Mouse (Mus musculus) stomach, postnatal 0 days (tissue): ENCODE results near the gene Vwf. TPM values are rescaled to one million over a fixed set of nuclear protein-coding genes. Genes with fewer than 3 reads are reported as not detected.

ENCODE experiments used
- ATAC-seq: fragments of 200-750 bp; cut with Nextera tagmentation; 2 replicates; pipeline ENCODE4 v1.8.0; 2017; ENCODE audit not compliant: low FRiP score, low TSS enrichment
- DNase-seq: peaks from one replicate; pipeline ENCODE4 v3.0.0-alpha.2; 2016; ENCODE audit warnings: low spot score
- H3K27ac ChIP-seq: fragments of 300-500 bp; sonication (generic); replicated peaks from 2 replicates; pipeline ENCODE4 v1.5.1; 2014; ENCODE audit warnings: mild to moderate bottlenecking, control low read depth
- H3K27me3 ChIP-seq: fragments of 300-500 bp; sonication (generic); 2 replicates; pipeline ENCODE4 v1.6.1; 2014; ENCODE audit warnings: low read length; ENCODE audit not compliant: control insufficient read depth, insufficient read depth
- H3K36me3 ChIP-seq: fragments of 300-500 bp; sonication (generic); 2 replicates; pipeline ENCODE4 v1.6.1; 2014; ENCODE audit warnings: low read length, mixed read lengths; ENCODE audit not compliant: control insufficient read depth, insufficient read depth
- H3K4me1 ChIP-seq: fragments of 300-500 bp; sonication (generic); replicated peaks from 2 replicates; pipeline ENCODE4 v1.6.1; 2014; ENCODE audit warnings: antibody characterized with exemption; ENCODE audit not compliant: control insufficient read depth, insufficient read depth
- H3K4me2 ChIP-seq: fragments of 300-500 bp; sonication (generic); replicated peaks from 2 replicates; pipeline ENCODE4 v1.6.1; 2014; ENCODE audit warnings: low read depth, mild to moderate bottlenecking, control low read depth, moderate library complexity
- H3K4me3 ChIP-seq: fragments of 300-500 bp; sonication (generic); 2 replicates; pipeline ENCODE4 v1.5.1; 2014; ENCODE audit warnings: low read depth, low read length, control low read depth
- H3K9ac ChIP-seq: fragments of 300-500 bp; sonication (generic); 2 replicates; pipeline ENCODE4 v1.6.1; 2014; ENCODE audit warnings: mild to moderate bottlenecking, low read length, control low read depth, mixed read lengths
- H3K9me3 ChIP-seq: fragments of 300-500 bp; sonication (generic); 2 replicates; pipeline ENCODE4 v1.6.1; 2016; ENCODE audit warnings: low read length; ENCODE audit not compliant: control insufficient read depth
- CTCF ChIP-seq: IDR thresholded peaks from 2 replicates; pipeline ENCODE4 v1.5.1; 2016; ENCODE audit warnings: antibody characterized with exemption, low read depth, mild to moderate bottlenecking, moderate library complexity
- EP300 ChIP-seq: optimal IDR thresholded peaks from 2 replicates; pipeline ENCODE3; 2016; ENCODE audit warnings: antibody characterized with exemption
- WGBS: fragments of 180-500 bp; shearing (Covaris S2); extraction: QIAGEN DNeasy Blood & Tissue Kit; methylation state at CpG from one replicate; pipeline ENCODE4 v1.1.7; 2014; 5-methylcytosine and 5-hydroxymethylcytosine counted together
- polyA plus RNA-seq: library from polyadenylated mRNA; unstranded; fragments of >200 nt; fragmentation: Nextera tagmentation; extraction: Ambion mirVana; gene quantifications from 2 replicates; pipeline ENCODE4 v1.2.1, GENCODE M21; 2015

Gene Vwf
- 7.8 and 9.5 TPM in 2 replicates for polyA plus RNA-seq

DNA sequence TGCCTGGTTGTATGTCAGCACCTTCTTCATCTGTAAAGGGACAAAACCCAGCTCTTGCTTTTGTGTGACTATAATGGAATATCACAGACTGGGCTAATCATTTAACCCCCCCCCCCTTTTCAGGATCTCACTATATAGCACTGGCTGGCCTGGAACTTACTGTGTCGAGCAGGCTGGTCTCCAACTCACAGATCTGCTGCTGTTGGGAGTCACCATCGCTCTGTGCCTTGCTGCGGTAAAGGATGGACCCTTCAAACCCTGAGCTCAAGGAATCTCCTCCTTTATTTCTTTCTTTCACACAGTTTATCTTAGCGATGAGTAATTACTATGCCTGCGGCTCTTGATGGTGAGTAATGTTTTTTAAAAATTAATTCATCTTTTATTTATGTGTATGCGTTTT lies at the start of gene Vwf:
Gene Vwf, plus strand, starts transcription at position 301 of the 400 bp plus-strand sequence.
- TF ChIP-seq EP300 (no peak), CTCF (no peak)
- ATAC-seq = no peak
- no peaks in the 10 kb centered on the region for H3K27me3 ChIP-seq
- H3K9ac ChIP-seq = no peak within 1 kb of the TSS
- no peaks in the 10 kb centered on the region for H3K9me3 ChIP-seq
- DNase-seq = no peak
- H3K4me2 ChIP-seq = no peak within 1 kb of the TSS
- H3K27ac ChIP-seq = no peak within 1 kb of the TSS
- 71% methylated on average over 6 of the region's 6 CpGs for WGBS
- no peak within 1 kb of the TSS for H3K4me3 ChIP-seq
- H3K36me3 ChIP-seq = no peaks in the 10 kb centered on the region
- no peaks in the 10 kb centered on the region for H3K4me1 ChIP-seq

DNA sequence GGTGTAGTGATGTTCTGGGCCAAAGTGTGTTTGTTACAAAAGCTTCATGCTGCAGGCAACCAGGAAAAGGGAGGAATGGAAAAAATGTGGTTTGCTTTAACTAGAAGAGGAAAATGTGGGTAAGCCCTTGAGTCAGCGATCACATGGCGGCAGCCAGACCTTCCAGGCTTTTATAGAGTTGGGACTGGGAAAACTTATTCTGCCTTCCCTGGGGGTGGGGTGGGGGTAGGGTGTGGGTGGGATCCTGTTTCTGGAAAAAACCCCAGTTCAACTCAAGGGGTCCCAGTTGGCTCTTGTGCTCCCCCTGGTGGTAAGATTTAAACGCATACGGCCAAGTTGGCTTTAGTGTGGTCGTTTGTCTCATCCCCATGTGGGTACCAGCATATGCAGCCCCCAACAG lies 48.5 kb upstream of the Vwf start:
- no peak overlapping the region for H3K27ac ChIP-seq
- ATAC-seq (no peak), DNase-seq (peak; percentile 41)
- no peak overlapping the region for H3K9ac ChIP-seq
- no peaks in the 10 kb centered on the region for H3K36me3 ChIP-seq
- 0 out of 2 replicates have a peak, but pooled peaks cover 2% of the 10 kb centered on the region for H3K4me1 ChIP-seq
- no peaks in the 10 kb centered on the region for H3K9me3 ChIP-seq
- 35% methylated on average over 5 of the region's 5 CpGs for WGBS
- H3K27me3 ChIP-seq = no peaks in the 10 kb centered on the region
- TF ChIP-seq CTCF (peak; percentile 74), EP300 (no peak)
- H3K4me3 ChIP-seq = no peak overlapping the region
- no peak overlapping the region for H3K4me2 ChIP-seq

DNA sequence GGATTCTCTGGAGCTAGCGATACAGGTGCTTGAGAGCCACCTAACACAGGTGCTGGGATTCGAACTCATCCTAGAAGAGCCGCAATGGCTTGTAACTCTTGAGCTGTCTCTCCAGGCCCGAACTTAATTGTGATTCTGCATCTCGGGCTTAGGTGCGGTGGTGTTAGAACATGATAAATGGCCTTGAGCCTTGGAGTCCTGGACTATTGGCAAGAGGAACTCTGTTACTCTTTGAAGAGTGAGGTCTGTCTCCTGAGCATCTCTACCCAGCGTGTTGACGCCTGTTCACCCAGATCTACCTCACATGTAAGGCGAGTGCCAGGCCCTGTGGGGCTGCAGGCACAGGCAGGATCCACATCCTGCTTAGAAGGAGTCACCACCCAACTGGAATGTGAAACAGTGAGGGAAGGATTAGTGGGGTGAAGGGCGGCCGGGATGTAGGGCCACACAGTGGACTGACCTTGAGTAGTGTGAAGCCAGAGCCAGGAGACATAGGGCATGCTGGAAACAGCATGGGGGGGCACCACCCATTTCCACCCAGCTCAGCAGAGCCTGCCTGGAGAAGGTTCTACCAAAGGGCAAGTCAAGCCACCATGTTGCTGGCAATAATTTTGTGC lies 43.3 kb upstream of the Vwf start:
- ATAC-seq = peak; percentile 38; the same call in 1 of the 2 replicates
- TF ChIP-seq CTCF (no peak), EP300 (peak; percentile 68)

DNA sequence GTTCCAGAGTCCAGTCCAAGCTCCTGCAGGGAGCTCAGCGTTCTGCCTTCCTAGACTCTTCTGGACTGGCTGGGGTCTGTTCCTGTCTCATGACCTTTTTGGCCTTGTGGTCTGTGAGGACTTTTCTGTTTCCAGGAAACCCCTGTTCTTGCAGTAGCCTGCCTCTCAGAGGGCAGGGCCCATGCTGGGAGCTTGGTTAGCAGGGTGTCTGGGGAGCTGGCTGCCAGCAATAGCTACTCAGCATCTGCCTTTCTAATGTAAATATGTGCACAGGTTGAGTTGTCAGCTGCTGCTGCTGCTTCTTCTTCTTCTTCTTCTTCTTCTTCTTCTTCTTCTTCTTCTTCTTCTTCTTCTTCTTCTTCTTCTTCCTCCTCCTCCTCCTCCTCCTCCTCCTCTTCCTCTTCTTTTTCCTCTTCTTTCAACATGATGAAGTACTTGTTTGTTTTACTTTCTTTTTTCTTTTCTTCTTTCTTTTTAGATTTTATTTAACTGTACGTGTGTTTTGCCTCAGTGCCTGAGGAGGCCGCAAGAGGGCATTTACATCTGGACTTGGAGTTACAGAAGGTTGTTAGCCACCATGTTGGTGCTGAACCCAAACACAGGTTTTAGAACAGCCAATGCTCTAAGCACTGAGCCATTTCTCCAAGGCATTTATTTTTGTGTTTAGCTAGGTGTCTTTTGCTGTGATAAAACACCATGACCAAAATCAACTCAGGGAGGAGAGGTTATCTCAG lies 41.8 kb upstream of the Vwf start:
- Histone ChIP-seq H3K27ac (no peak overlapping the region), H3K4me1 (no peaks in the 10 kb centered on the region), H3K9ac (no peak overlapping the region), H3K27me3 (no peaks in the 10 kb centered on the region), H3K4me3 (no peak overlapping the region), H3K4me2 (no peak overlapping the region), H3K36me3 (no peaks in the 10 kb centered on the region), H3K9me3 (no peaks in the 10 kb centered on the region)
- TF ChIP-seq CTCF (peak; percentile 14; the same call in 1 of the 2 replicates), EP300 (no peak)
- DNase-seq (no peak), ATAC-seq (no peak)
- 48% methylated on average over 3 of the region's 3 CpGs for WGBS

More for the DNA sequence above, 43.3 kb upstream of the Vwf start:
- Histone ChIP-seq H3K36me3 (no peaks in the 10 kb centered on the region), H3K9me3 (no peaks in the 10 kb centered on the region), H3K4me1 (no peaks in the 10 kb centered on the region), H3K9ac (no peak overlapping the region), H3K4me2 (no peak overlapping the region), H3K4me3 (no peak overlapping the region), H3K27me3 (no peaks in the 10 kb centered on the region), H3K27ac (peak overlapping the region; percentile 20; the same call in 1 of the 2 replicates)
- WGBS = 75% methylated on average over 11 of the region's 11 CpGs
- no peak for DNase-seq

DNA sequence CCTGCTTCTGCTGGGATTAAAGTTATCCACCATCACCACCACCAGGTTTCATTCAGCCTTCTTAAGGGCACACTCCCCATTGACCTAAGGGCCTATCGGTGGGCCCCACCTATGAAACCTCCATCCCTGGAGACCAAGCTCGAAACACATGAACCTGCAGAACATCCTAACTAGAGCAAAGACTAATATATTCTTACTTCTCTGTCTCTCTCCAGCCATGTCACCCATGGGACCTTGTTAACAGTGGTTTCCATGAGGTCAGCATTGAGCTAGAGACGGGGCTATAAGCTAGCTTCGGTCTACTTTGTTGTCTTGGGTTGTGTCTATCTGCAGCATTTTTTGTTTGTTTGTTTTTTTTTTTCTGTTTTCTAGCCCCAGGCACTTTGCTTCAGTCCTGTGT lies 40.1 kb upstream of the Vwf start:
- DNase-seq (no peak), ATAC-seq (no peak)
- no peaks in the 10 kb centered on the region for H3K9me3 ChIP-seq
- H3K27me3 ChIP-seq = no peaks in the 10 kb centered on the region
- H3K4me1 ChIP-seq = no peaks in the 10 kb centered on the region
- H3K36me3 ChIP-seq = no peaks in the 10 kb centered on the region
- H3K4me3 ChIP-seq = no peak overlapping the region
- H3K27ac ChIP-seq = no peak overlapping the region
- TF ChIP-seq EP300 (no peak), CTCF (no peak)
- no peak overlapping the region for H3K9ac ChIP-seq
- no peak overlapping the region for H3K4me2 ChIP-seq
- 94% methylated on average over 4 of the region's 4 CpGs for WGBS

DNA sequence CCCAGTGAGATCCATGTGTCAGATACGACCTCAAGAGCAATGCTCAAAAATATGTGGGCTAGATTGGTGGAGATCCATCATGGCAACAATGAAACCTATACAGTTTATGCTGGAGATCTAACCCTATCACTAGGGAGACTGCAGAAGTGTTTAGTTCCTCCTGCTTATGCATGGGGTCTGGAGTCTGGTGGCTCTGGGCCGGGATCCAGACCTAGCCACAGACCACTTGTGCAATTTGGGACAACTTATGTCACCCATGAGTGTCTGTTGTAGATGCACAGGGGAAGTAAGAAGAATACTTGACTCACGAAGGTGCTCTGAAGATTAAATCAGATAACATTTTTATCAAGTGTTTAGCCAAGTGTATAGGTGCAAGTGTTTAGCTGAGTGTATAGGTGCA lies 36.8 kb upstream of the Vwf start:
- Histone ChIP-seq H3K27ac (no peak overlapping the region), H3K36me3 (no peaks in the 10 kb centered on the region), H3K4me3 (no peak overlapping the region), H3K9ac (no peak overlapping the region), H3K9me3 (no peaks in the 10 kb centered on the region), H3K4me1 (no peaks in the 10 kb centered on the region), H3K4me2 (no peak overlapping the region), H3K27me3 (no peaks in the 10 kb centered on the region)
- no peak for DNase-seq
- TF ChIP-seq CTCF = no peak
- no peak for TF ChIP-seq EP300
- 65% methylated on average over 3 of the region's 3 CpGs for WGBS
- no peak for ATAC-seq
